Mouse (Mus musculus) CH12.LX (cell line): ENCODE data around the gene Zcchc8. TPM values are rescaled to one million over a fixed set of nuclear protein-coding genes. Genes with fewer than 3 reads are reported as not detected.
A peak's percentile ranks its signal among the peaks of the same experiment; 100 is the strongest.

Experiments
- DNase-seq: peaks from one replicate; pipeline ENCODE4 v3.0.0-alpha.2; 2013; ENCODE audit errors: extremely low read depth
- H3K27ac ChIP-seq: 2 replicates; pipeline ENCODE4 v1.5.1; 2012; ENCODE audit warnings: low read depth, mild to moderate bottlenecking, control low read depth, moderate library complexity; ENCODE audit not compliant: insufficient read depth
- H3K27me3 ChIP-seq: replicated peaks from 2 replicates; pipeline ENCODE3; 2012; ENCODE audit warnings: inconsistent platforms
- H3K36me3 ChIP-seq, 2 experiments: replicated peaks in 1 of 2; 2 replicates each; pipeline versions ENCODE3 to v1.6.1; 2012; ENCODE audit warnings: inconsistent platforms in 1 of 2, low read length in 1 of 2, mild to moderate bottlenecking in 1 of 2, mixed read lengths in 1 of 2, moderate library complexity in 1 of 2; ENCODE audit not compliant: control insufficient read depth in 1 of 2, insufficient read depth in 1 of 2
- H3K4me1 ChIP-seq, 2 experiments: 2 replicates each; pipeline ENCODE4 v1.6.1; 2012; ENCODE audit warnings: inconsistent platforms in 1 of 2, moderate library complexity in 1 of 2; ENCODE audit not compliant: insufficient read depth in 2 of 2, control insufficient read depth in 1 of 2
- H3K4me2 ChIP-seq: 2 replicates; pipeline ENCODE4 v1.6.1; 2012; ENCODE audit warnings: low read depth, mild to moderate bottlenecking, control low read depth; ENCODE audit not compliant: poor library complexity, insufficient read depth, severe bottlenecking
- H3K4me3 ChIP-seq, 3 experiments: fragments of 150-350 bp in 1 of 3; sonication (generic) in 1 of 3; replicated peaks in 1 of 3; 2 replicates each; pipeline versions ENCODE3 to v1.5.1; 2011 to 2012; ENCODE audit warnings: low read depth in 2 of 3, low read length in 2 of 3, mild to moderate bottlenecking in 2 of 3, moderate library complexity in 2 of 3, control low read depth in 1 of 3, improper control_type of control experiment in 1 of 3, inconsistent platforms in 1 of 3, mixed read lengths in 1 of 3; ENCODE audit not compliant: poor library complexity in 1 of 3
- H3K79me2 ChIP-seq: replicated peaks from 2 replicates; pipeline ENCODE4 v1.6.1; 2012; ENCODE audit warnings: mild to moderate bottlenecking, moderate library complexity; ENCODE audit not compliant: control insufficient read depth, poor library complexity, insufficient read depth, severe bottlenecking; ENCODE audit errors: extremely low read depth
- H3K9ac ChIP-seq: 2 replicates; pipeline ENCODE4 v1.6.1; 2012; ENCODE audit warnings: low read depth, mild to moderate bottlenecking, control low read depth, moderate library complexity; ENCODE audit not compliant: insufficient read depth
- H3K9me3 ChIP-seq: replicated peaks from 2 replicates; pipeline ENCODE3; 2012; ENCODE audit warnings: low read length, inconsistent platforms, mixed read lengths
- CHD1 ChIP-seq: IDR thresholded peaks from 2 replicates; pipeline ENCODE4 v1.6.1; 2012; ENCODE audit warnings: low read depth, low read length, improper control_type of control experiment, inconsistent platforms
- CHD2 ChIP-seq: IDR thresholded peaks from 2 replicates; pipeline ENCODE4 v1.6.1; 2011; ENCODE audit warnings: low read length, improper control_type of control experiment
- ELF1 ChIP-seq: IDR thresholded peaks from 2 replicates; pipeline ENCODE4 v1.6.1; 2014; ENCODE audit warnings: low read depth, mild to moderate bottlenecking, inconsistent platforms, low read length, improper control_type of control experiment
- EP300 ChIP-seq: IDR thresholded peaks from 2 replicates; pipeline ENCODE4 v1.6.1; 2011; ENCODE audit warnings: low read length, improper control_type of control experiment
- GABPA ChIP-seq: IDR thresholded peaks from 2 replicates; pipeline ENCODE4 v1.6.1; 2012; ENCODE audit warnings: low read depth, low read length, improper control_type of control experiment, inconsistent platforms; ENCODE audit not compliant: insufficient replicate concordance
- HCFC1 ChIP-seq: IDR thresholded peaks from 2 replicates; pipeline ENCODE4 v1.6.1; 2012; ENCODE audit warnings: low read depth, mild to moderate bottlenecking, inconsistent platforms, low read length, improper control_type of control experiment
- JUN ChIP-seq: IDR thresholded peaks from 2 replicates; pipeline ENCODE4 v1.6.1; 2011; ENCODE audit warnings: low read depth, mild to moderate bottlenecking, low read length, improper control_type of control experiment, moderate library complexity; ENCODE audit not compliant: insufficient read depth
- JUND ChIP-seq: conservative IDR thresholded peaks from 2 replicates; pipeline ENCODE4 v1.6.1; 2011; ENCODE audit warnings: low read depth, low read length, improper control_type of control experiment
- MAFK ChIP-seq: IDR thresholded peaks from 2 replicates; pipeline ENCODE4 v1.6.1; 2011; ENCODE audit warnings: low read length, improper control_type of control experiment; ENCODE audit not compliant: insufficient replicate concordance
- MAX ChIP-seq: IDR thresholded peaks from 2 replicates; pipeline ENCODE4 v1.6.1; 2011; ENCODE audit warnings: low read length, improper control_type of control experiment
- MAZ ChIP-seq: IDR thresholded peaks from 2 replicates; pipeline ENCODE4 v1.6.1; 2012; ENCODE audit warnings: low read depth, mild to moderate bottlenecking, inconsistent platforms, low read length, improper control_type of control experiment, moderate library complexity
- MEF2A ChIP-seq: IDR thresholded peaks from 2 replicates; pipeline ENCODE4 v1.6.1; 2014; ENCODE audit warnings: low read depth, mild to moderate bottlenecking, inconsistent platforms, low read length, improper control_type of control experiment, borderline replicate concordance
- MXI1 ChIP-seq: IDR thresholded peaks from 2 replicates; pipeline ENCODE4 v1.6.1; 2011; ENCODE audit warnings: mild to moderate bottlenecking, low read depth, low read length, improper control_type of control experiment
- MYC ChIP-seq: IDR thresholded peaks from 2 replicates; pipeline ENCODE4 v1.6.1; 2011; ENCODE audit warnings: low read depth, mild to moderate bottlenecking, improper control_type of control experiment, low read length
- POLR2AphosphoS2 ChIP-seq: IDR thresholded peaks from 2 replicates; pipeline ENCODE4 v1.6.1; 2011; ENCODE audit warnings: low read depth, low read length, improper control_type of control experiment
- RCOR1 ChIP-seq: conservative IDR thresholded peaks from 2 replicates; pipeline ENCODE4 v1.6.1; 2012; ENCODE audit warnings: low read depth, mild to moderate bottlenecking, inconsistent platforms, low read length, improper control_type of control experiment
- SMC3 ChIP-seq: IDR thresholded peaks from 2 replicates; pipeline ENCODE4 v1.6.1; 2011; ENCODE audit warnings: low read depth, low read length, improper control_type of control experiment
- TCF12 ChIP-seq: IDR thresholded peaks from 2 replicates; pipeline ENCODE4 v1.6.1; 2014; ENCODE audit warnings: low read depth, mild to moderate bottlenecking, inconsistent platforms, low read length, improper control_type of control experiment
- UBTF ChIP-seq: IDR thresholded peaks from 2 replicates; pipeline ENCODE4 v1.6.1; 2012; ENCODE audit warnings: low read depth, mild to moderate bottlenecking, inconsistent platforms, low read length, improper control_type of control experiment, moderate library complexity
- USF1 ChIP-seq: IDR thresholded peaks from 2 replicates; pipeline ENCODE4 v1.6.1; 2014; ENCODE audit warnings: low read depth, mild to moderate bottlenecking, inconsistent platforms, low read length, improper control_type of control experiment
- USF2 ChIP-seq: conservative IDR thresholded peaks from 2 replicates; pipeline ENCODE4 v1.6.1; 2011; ENCODE audit warnings: low read depth, low read length, improper control_type of control experiment
- ZMIZ1 ChIP-seq: IDR thresholded peaks from 2 replicates; pipeline ENCODE4 v1.6.1; 2012; ENCODE audit warnings: low read depth, mild to moderate bottlenecking, inconsistent platforms, low read length, improper control_type of control experiment
- dilution Hi-C: fragments of 300-500 bp; cut with MboI; formaldehyde crosslinking; loops from 2 replicates; pipeline ENCODE4 v1.14.3; 2020; ENCODE audit warnings: low sequenced_read_pairs; ENCODE audit not compliant: extremely low pct_unique_long_range_greater_than_20kb, extremely low pct_ligation_motif_present
- in situ Hi-C: fragments of 300-500 bp; cut with MboI; formaldehyde crosslinking; loops from 3 replicates; pipeline ENCODE4 v1.14.3; 2019; ENCODE audit warnings: low sequenced_read_pairs, low pct_ligation_motif_present, low pct_unique_long_range_greater_than_20kb, mixed read lengths
- polyA plus RNA-seq: library from polyadenylated mRNA; unstranded; fragments of >175 nt; gene quantifications from 2 replicates; pipeline ENCODE4 v1.2.1, GENCODE M21; 2012; ENCODE audit warnings: low read depth; ENCODE audit not compliant: insufficient read length
- total RNA-seq, 2 experiments: library from RNA; depleted of rRNA; stranded (reverse); fragments of 300-350 nt in 1 of 2; fragments of >200 nt in 1 of 2; gene quantifications; 2 replicates each; pipeline ENCODE4 v1.2.3; 2012 to 2014

Zcchc8 gene
- total and polyA plus RNA-seq, 3 experiments, result 15.2 to 77.2 (median 24.4) TPM

DNA sequence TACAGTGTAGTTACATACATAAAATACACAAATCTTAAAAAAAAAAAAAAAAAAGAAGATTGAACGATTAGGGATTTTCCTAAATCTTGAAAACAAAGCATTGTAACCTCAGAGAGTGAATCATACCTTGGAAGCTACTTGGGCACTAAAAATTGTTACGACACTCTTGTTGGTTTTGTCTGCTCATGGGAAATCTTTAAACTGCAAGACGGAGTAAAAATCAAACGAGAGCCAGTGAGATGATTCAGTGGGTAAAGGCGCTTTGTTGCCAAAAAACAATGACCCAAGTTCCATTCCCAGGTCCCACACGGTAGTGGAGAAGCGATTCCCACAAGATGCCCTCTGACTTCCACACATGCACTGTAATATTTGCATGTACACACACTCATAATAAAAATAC lies 24.7 kb downstream of the Zcchc8 start:
- no peak for DNase-seq
- in situ Hi-C loops, result no loop called here
- dilution Hi-C loops, result no loop called here

GRCm38 (mm10) chr5:123694468-123694867 lies 26.4 kb downstream of the Zcchc8 start:
- no peaks in the 10 kb centered on the region for H3K79me2 ChIP-seq
- H3K36me3 ChIP-seq, result peaks cover 11 to 24% of the 10 kb centered on the region in 2 experiments
- no peak overlapping the region for H3K4me2 ChIP-seq
- H3K9me3 ChIP-seq, result no peaks in the 10 kb centered on the region
- TF ChIP-seq JUN (no peak), RCOR1 (no peak), JUND (no peak), MEF2A (no peak), USF2 (no peak), USF1 (no peak), MXI1 (no peak), EP300 (no peak), MAX (no peak)
- H3K27ac ChIP-seq, result no peak overlapping the region
- H3K9ac ChIP-seq, result no peak overlapping the region
- H3K27me3 ChIP-seq, result no peaks in the 10 kb centered on the region
- no peak overlapping the region for H3K4me3 ChIP-seq
- dilution Hi-C loops (no loop called here), in situ Hi-C loops (no loop called here)
- DNase-seq, result peak; percentile 28
- peaks cover 0 to 10% of the 10 kb centered on the region in 2 experiments; a peak in 2 of 4 replicates for H3K4me1 ChIP-seq

More for the DNA sequence above, 24.7 kb downstream of the Zcchc8 start:
- Histone ChIP-seq H3K27me3 (no peaks in the 10 kb centered on the region), H3K4me2 (no peak overlapping the region), H3K79me2 (no peaks in the 10 kb centered on the region), H3K36me3 (peaks cover 24 to 41% of the 10 kb centered on the region in 2 experiments), H3K9me3 (no peaks in the 10 kb centered on the region), H3K27ac (no peak overlapping the region), H3K4me1 (peaks cover 0 to 10% of the 10 kb centered on the region in 2 experiments; a peak in 2 of 4 replicates), H3K9ac (no peak overlapping the region), H3K4me3 (no peak overlapping the region)
- no peak for TF ChIP-seq MEF2A
- no peak for TF ChIP-seq ZMIZ1
- TF ChIP-seq MAFK, result no peak
- no peak for TF ChIP-seq MAX
- TF ChIP-seq POLR2AphosphoS2, result no peak
- TF ChIP-seq GABPA, result no peak
- no peak for TF ChIP-seq CHD2
- no peak for TF ChIP-seq SMC3
- no peak for TF ChIP-seq MXI1
- no peak for TF ChIP-seq TCF12
- TF ChIP-seq CHD1, result no peak
- no peak for TF ChIP-seq MYC
- no peak for TF ChIP-seq UBTF
- no peak for TF ChIP-seq ELF1
- no peak for TF ChIP-seq HCFC1
- no peak for TF ChIP-seq MAZ
- TF ChIP-seq USF2, result no peak
